Mouse (Mus musculus): Measurements from ENCODE around the gene Sntg2. TPM values are rescaled to one million over a fixed set of nuclear protein-coding genes. Genes with fewer than 3 reads are reported as not detected.

Sntg2 gene
- polyA plus RNA-seq, 1 experiment from 2014 or later = 6.2 TPM

Other genes with a start within 250 kb of the Sntg2 start
- 0.15 and 0.55 TPM in 2 replicates for gene Tpo, start 240.8 kb downstream of the Sntg2 start, polyA plus RNA-seq (2015; fragmentation: Nextera tagmentation; extraction: Ambion mirVana)
- gene Tmem18, start 211.1 kb upstream of the Sntg2 start, polyA plus RNA-seq (2015; fragmentation: Nextera tagmentation; extraction: Ambion mirVana) = 38.2 and 38.9 TPM in 2 replicates

Data from hindbrain, embryonic 16.5 days (tissue).